Mouse (Mus musculus): ENCODE results near the gene Hspa1a.

GRCm38 (mm10) chr17:34980655-34981054 is 8.7 kb upstream of the Hspa1a start:
- TF ChIP-seq CTCF (IDR thresholded peaks at IDR 0.05; ENCODE audit: low read depth): peak; percentile 63
- no peak for TF ChIP-seq EP300 (IDR thresholded peaks at IDR 0.05; ENCODE audit: low read depth)

All from heart, postnatal 0 days (tissue).